In genomic region chrX:75143124-75143555, GRCm38 (mm10) we compare ENCODE assay signal across 11 mouse cellular contexts. TPM values are rescaled to one million over a fixed set of nuclear protein-coding genes. Genes with fewer than 3 reads are reported as not detected.
DNase-seq lines count a peak whose midpoint lies in the region; ATAC-seq lines count a peak whose summit lies in the region.
"Not testable (repeated sequence)": the region's sequence is repeated elsewhere in the genome, so short reads cannot be mapped to it uniquely, and the experiment has no call there.
"Had no signal": no experiment of that assay in that cellular context is flagged by ENCODE, and none has a peak within 500 bp of the region (broad histone marks: within the 10 kb centered on the region; RNA-seq: fewer than 3 reads in every experiment).

No protein-coding gene starts in this region.

- not testable (repeated sequence) for H3K9me3 ChIP-seq in embryonic facial prominence, embryonic 12.5 days; heart, embryonic 10.5 days; limb, embryonic 12.5 days

- not testable (repeated sequence) for H3K27ac ChIP-seq in embryonic facial prominence, embryonic 12.5 days; heart, embryonic 10.5 days; limb, embryonic 12.5 days

- peak overlapping the region; percentile 52 for H3K4me2 ChIP-seq in embryonic facial prominence, embryonic 12.5 days (replicated peaks)
- H3K4me2 ChIP-seq in limb, embryonic 12.5 days = peak overlapping the region; percentile 55

- H3K4me3 ChIP-seq in embryonic facial prominence, embryonic 12.5 days = peak overlapping the region; percentile 34
- H3K4me3 ChIP-seq in heart, embryonic 10.5 days = peak overlapping the region; percentile 49
- peak overlapping the region; percentile 38 for H3K4me3 ChIP-seq in limb, embryonic 12.5 days (replicated peaks)

- not testable (repeated sequence) for H3K36me3 ChIP-seq in embryonic facial prominence, embryonic 12.5 days; heart, embryonic 10.5 days; limb, embryonic 12.5 days

- DNase-seq in adrenal gland, adult 2 months = peak; percentile 35
- not testable (repeated sequence) for DNase-seq in heart, embryonic 10.5 days (ENCODE audit: low spot score)
- peak; percentile 9 for DNase-seq in induced T-regulatory cell, adult 2 months (ENCODE audit: low read depth)
- peak; percentile 21 to 46 for DNase-seq in lung, postnatal 4 days
- DNase-seq in ovary, adult 18-20 months (ENCODE audit: low spot score) = peak; percentile 11
- DNase-seq in thymus, postnatal 25 days = peak; percentile 37

- 12% methylated on average over 22 of the region's 42 CpGs for WGBS in embryonic facial prominence, embryonic 12.5 days
- 12% methylated on average over 10 of the region's 42 CpGs for WGBS in heart, embryonic 10.5 days
- 5% methylated on average over 19 of the region's 42 CpGs for WGBS in limb, embryonic 12.5 days

- not testable (repeated sequence) for ATAC-seq in embryonic facial prominence, embryonic 12.5 days (ENCODE audit: insufficient number of reproducible peaks, insufficient read depth, low FRiP score, low TSS enrichment)
- ATAC-seq in limb, embryonic 12.5 days (ENCODE audit: insufficient number of reproducible peaks, insufficient read depth, low FRiP score, low TSS enrichment, low read depth) = 0 out of 2 replicates have a peak, but pooled peaks have one; percentile 26

- H3K27me3 ChIP-seq in embryonic facial prominence, embryonic 12.5 days; heart, embryonic 10.5 days (ENCODE audit: insufficient read depth, poor library complexity, severe bottlenecking); limb, embryonic 12.5 days: not testable (repeated sequence)

- not testable (repeated sequence) for H3K4me1 ChIP-seq in embryonic facial prominence, embryonic 12.5 days; heart, embryonic 10.5 days; limb, embryonic 12.5 days (replicated peaks)

- peak overlapping the region; percentile 42; the same call in 1 of the 2 replicates for H3K9ac ChIP-seq in embryonic facial prominence, embryonic 12.5 days
- peak overlapping the region; percentile 45 for H3K9ac ChIP-seq in limb, embryonic 12.5 days (replicated peaks)

RNA-seq across cellular contexts. Expression of gene Mpp1, which starts 12.3 kb away (rescaled TPM):
- 10 to 100 TPM; 38.5 to 60.2 TPM for total RNA-seq in adrenal gland, adult 2 months (2021)
- 69.9 and 101 TPM in 2 replicates for polyA plus RNA-seq in adrenal gland, adult 2 months (2012; rRNA removed)
- polyA plus RNA-seq in embryonic facial prominence, embryonic 12.5 days (2016; fragmentation: Nextera tagmentation; extraction: Ambion mirVana) = 39.7 and 40.7 TPM in 2 replicates
- polyA plus RNA-seq in heart, embryonic 10.5 days (2016; fragmentation: Nextera tagmentation; extraction: Ambion mirVana) = 24.1 and 30.2 TPM in 2 replicates
- 33.2 and 38.9 TPM in 2 replicates for polyA plus RNA-seq in limb, embryonic 12.5 days (2016; fragmentation: Nextera tagmentation; extraction: Ambion mirVana)

RNA-seq across cellular contexts. Expression of gene Smim9, which starts 20.4 kb away (rescaled TPM):
- total RNA-seq in adrenal gland, adult 2 months (2021) = not detected
- polyA plus RNA-seq in adrenal gland, adult 2 months (2012; rRNA removed) = not detected in 2 replicates
- polyA plus RNA-seq in embryonic facial prominence, embryonic 12.5 days (2016; fragmentation: Nextera tagmentation; extraction: Ambion mirVana) = not detected in 2 replicates
- polyA plus RNA-seq in heart, embryonic 10.5 days (2016; fragmentation: Nextera tagmentation; extraction: Ambion mirVana) = not detected in 2 replicates
- not detected in 2 replicates for polyA plus RNA-seq in limb, embryonic 12.5 days (2016; fragmentation: Nextera tagmentation; extraction: Ambion mirVana)
- total RNA-seq: left cerebral cortex, postnatal 10 days; MEL had no signal
- polyA plus RNA-seq: inflammation-experienced regulatory T-cells, adult 6 months had no signal

RNA-seq across cellular contexts. Expression of gene Dkc1, which starts 47.5 kb away (rescaled TPM):
- total RNA-seq in adrenal gland, adult 2 months (2021) = 10 to 100 TPM; 43.3 to 44.2 TPM
- 3.2 and 4.9 TPM in 2 replicates for polyA plus RNA-seq in adrenal gland, adult 2 months (2012; rRNA removed)
- polyA plus RNA-seq in embryonic facial prominence, embryonic 12.5 days (2016; fragmentation: Nextera tagmentation; extraction: Ambion mirVana) = 130 and 133 TPM in 2 replicates
- 120 and 155 TPM in 2 replicates for polyA plus RNA-seq in heart, embryonic 10.5 days (2016; fragmentation: Nextera tagmentation; extraction: Ambion mirVana)
- polyA plus RNA-seq in limb, embryonic 12.5 days (2016; fragmentation: Nextera tagmentation; extraction: Ambion mirVana) = 148 and 153 TPM in 2 replicates

RNA-seq across cellular contexts. Expression of gene Gab3, which starts 57.9 kb away (rescaled TPM):
- 1 to 10 TPM; 1.8 TPM for total RNA-seq in adrenal gland, adult 2 months (2021)
- 0.56 and 0.65 TPM in 2 replicates for polyA plus RNA-seq in adrenal gland, adult 2 months (2012; rRNA removed)
- 1.5 and 1.7 TPM in 2 replicates for polyA plus RNA-seq in embryonic facial prominence, embryonic 12.5 days (2016; fragmentation: Nextera tagmentation; extraction: Ambion mirVana)
- polyA plus RNA-seq in heart, embryonic 10.5 days (2016; fragmentation: Nextera tagmentation; extraction: Ambion mirVana) = 0.92 and 1.7 TPM in 2 replicates
- polyA plus RNA-seq in limb, embryonic 12.5 days (2016; fragmentation: Nextera tagmentation; extraction: Ambion mirVana) = 1.0 and 1.1 TPM in 2 replicates

Comparison
In these comparisons a context has a peak if more than half of its experiments do, and no peak if none do; other contexts are left out.
1. RNA of gene Dkc1, which starts 47.5 kb away (polyA plus RNA-seq): 120 to 155 TPM in heart, embryonic 10.5 days, 148 to 153 TPM in limb, embryonic 12.5 days and 130 to 133 TPM in embryonic facial prominence, embryonic 12.5 days; 3.2 to 4.9 TPM in adrenal gland, adult 2 months; every median in the first group is over 10 times any median in the second.
2. Peak in every context shown above with its lines, with median percentiles within 50 percentile points of each other: H3K4me3 ChIP-seq.